Mouse (Mus musculus) urinary bladder, postnatal 25 days (tissue): ENCODE measurements around the gene Sh2d4b.

Experiments
- DNase-seq: peaks from one replicate; pipeline ENCODE4 v3.0.0; 2022; ENCODE audit warnings: low spot score

The Sh2d4b gene

GRCm38 (mm10) chr14:40906770-40907169 is 13.7 kb upstream of the Sh2d4b start:
- no peak for DNase-seq

DNA sequence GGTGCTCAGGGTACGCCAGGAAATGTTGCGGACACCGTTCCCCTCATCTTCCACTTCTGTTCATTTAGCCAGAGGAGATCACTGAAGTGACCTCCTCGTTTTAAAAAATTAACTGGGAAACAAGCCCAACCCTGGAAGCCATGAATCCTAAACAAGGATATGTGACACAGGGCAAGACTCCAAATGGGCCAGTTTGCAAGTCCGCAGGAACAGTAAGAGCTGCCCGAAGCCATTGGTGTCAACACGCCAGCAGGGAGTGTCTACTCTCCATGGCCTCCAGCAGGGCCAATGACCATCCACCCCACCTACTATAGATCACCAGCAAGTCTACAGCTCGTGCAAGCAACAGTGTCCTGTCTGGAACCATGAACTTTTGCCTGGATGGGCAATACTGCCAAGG is 12.7 kb upstream of the Sh2d4b start:
- no peak for DNase-seq

GRCm38 (mm10) chr14:40902307-40903055 is 9.4 kb upstream of the Sh2d4b start:
- no peak for DNase-seq

GRCm38 (mm10) chr14:40900267-40900666 is 7.2 kb upstream of the Sh2d4b start:
- no peak for DNase-seq

DNA sequence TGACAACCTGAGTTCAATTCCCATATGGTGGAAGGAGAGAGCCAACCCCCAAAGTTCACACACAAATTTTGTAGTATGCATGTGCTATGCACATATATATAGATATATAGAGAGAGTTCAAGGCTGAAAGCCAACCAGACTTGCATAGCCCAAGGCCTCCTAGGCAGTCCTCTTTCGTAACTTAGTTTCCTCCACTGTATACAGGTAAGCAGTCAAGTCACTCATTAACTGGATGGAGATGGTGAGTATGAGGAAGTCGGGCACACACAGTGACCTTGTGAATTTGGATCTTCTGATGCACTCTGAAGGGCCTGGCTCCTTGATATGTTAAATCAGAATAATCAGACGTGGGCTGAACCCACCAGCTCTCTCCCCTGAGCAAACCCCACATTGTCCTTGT is 4.8 kb upstream of the Sh2d4b start:
- DNase-seq = no peak

DNA sequence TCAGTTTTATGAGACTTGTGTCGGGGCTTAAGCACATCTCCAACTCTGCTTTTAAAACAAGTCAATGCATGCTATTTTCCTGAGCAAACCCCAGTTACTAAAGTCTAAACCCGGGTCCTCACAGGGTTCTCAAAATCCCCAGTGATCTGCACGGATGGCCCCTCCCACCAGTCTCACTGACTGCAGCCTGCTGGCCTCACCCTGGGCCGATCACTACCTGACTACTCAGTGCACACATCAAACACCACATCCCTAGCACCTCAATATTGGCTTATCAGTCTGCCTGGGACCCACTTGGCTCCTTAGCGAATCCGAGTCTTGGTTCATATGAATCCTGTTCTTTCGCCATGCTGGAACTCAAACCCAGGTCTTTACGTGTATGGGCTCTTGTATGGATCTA is 2.6 kb upstream of the Sh2d4b start:
- no peak for DNase-seq

- DNase-seq = peak; percentile 80
Measured at GRCm38 (mm10) chr14:40894576-40895247, 1.6 kb upstream of the Sh2d4b start.

DNA sequence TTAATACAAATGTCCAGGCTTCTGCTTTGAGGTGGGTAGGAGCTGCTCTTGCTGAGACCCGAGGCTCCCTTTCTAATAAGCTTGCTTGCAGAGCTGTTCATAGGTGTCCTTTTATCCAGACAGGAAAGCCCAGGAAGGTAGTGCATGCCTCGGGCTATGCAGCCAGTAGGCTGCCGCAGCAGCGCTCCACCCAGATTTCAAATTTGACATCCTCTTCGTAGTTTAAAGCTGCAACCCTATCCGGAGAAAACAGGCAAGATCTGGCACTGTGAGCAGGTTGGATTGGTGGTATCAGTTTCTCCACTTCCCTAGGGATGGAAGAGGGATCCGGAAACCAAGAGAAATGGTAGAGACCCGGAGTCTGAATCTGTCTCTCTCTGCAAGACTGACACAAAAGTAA is 818 bp upstream of the Sh2d4b start:
- no peak for DNase-seq

DNA sequence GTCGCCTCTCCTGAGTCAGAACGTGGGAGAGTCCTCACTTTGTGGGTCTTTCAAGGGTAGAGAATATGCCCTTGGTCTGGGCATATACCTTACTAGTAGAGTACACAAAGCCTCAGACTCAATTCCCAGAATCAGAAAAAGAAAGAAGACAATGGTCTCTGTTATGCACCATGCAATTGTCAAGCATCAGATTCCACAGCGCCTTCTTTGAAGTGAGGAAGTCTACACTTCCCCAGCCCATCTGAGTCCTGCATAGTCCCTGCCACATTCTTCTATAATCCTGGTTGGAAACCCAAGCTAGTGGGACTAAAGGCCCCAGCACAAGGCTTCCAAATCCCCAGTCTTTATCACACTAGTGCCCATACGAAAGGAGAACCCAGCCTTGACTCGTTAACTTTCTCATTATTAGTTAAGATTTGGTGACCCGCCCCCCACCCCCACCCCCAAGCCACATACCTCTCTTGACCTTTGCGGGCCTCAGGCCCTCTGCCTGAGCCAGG is 690 bp downstream of the Sh2d4b start:
- DNase-seq = no peak

DNA sequence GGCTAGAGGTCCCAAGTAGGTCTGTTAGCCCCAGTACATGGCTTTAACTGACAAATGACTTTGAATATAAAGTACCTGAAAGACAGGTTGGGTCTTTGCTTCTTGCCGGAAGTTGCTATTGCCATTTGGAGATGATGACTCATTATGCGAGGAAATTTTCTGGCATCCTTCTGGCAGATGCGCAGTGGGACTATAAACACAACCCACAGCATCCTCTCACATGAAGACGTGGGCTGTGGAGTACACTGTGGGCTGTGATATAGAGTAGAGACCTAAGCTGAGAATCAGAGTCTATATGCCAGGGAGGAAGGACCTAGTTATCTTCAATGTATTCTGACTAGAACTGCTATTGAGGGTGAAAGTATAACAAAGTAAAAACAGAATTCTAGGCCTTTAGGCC is 1.6 kb downstream of the Sh2d4b start:
- no peak for DNase-seq

- no peak for DNase-seq
Measured at GRCm38 (mm10) chr14:40889704-40890103, 3.4 kb downstream of the Sh2d4b start.

DNA sequence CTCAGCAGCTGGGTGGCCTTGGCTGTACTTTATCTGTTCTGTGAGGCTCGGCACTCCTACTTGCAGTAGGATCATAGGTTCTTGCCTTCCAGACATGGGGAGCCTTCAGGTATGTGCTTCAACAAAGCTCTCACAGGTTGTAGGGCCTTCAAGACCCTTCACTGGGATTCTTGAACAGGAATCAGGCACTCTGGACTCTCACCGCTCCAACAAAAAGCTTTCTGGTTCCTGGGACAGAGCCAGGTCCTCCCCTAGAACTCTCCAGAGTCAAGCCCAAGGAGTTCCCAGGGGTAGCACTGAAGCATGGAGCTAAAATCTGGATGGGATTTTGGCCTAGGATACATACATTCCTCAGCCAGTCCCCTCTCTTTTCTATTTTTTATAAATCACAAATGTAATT is 3.9 kb downstream of the Sh2d4b start:
- DNase-seq = no peak

DNA sequence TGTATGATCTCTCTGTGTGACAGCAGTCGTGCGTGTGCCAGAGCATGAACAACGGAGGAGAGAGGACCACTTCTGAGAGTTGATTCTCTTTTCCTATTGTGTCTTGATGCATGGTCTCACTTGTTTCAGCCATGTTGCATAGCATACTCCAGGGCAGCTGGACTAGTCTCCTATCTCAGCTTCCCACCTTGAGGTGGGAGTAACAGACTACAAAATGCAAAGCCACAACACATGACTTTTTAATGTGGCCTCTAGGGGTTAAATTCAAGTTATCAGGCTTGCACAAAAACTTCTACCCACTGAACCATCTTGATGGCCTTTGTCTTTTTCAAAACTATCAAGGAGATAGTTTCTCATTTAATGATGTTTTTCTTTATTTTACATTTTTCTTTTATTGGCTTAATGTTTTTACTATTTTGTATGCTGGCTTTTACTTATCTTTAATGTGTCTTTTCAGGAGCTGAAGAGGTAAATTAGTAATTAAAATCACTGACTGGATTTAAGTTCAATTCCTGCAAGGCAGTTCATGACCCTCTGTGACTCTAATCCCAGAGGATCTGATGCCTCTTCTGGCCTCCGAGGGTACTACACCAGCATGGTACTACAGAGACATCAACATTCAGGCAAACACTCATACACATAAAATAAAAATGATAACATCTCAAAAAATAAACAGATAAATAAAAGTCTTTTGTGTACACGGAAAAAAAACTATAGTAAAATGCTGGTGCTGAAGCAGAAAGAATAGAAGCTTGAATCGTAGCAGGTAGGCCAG is 6.5 kb downstream of the Sh2d4b start:
- no peak for DNase-seq

DNA sequence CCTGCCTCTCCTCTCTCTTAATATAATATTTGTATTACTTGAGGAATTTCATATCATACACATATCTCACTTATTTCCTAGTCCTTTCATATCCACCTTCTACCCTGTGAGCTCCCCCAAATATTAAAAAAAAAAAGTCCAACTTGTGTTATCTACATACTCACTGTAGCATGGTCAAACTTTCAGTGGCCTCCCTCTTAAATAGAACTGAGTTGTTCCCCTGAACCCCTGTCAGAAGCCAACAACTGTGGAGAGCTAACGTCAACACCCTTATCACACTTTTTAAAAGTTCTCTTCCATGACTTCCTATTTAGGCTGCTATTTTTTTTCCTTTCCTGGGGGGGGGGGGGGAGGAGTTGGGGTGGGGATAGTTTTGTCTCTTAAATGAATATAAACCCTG is 7.3 kb downstream of the Sh2d4b start:
- DNase-seq = no peak

DNA sequence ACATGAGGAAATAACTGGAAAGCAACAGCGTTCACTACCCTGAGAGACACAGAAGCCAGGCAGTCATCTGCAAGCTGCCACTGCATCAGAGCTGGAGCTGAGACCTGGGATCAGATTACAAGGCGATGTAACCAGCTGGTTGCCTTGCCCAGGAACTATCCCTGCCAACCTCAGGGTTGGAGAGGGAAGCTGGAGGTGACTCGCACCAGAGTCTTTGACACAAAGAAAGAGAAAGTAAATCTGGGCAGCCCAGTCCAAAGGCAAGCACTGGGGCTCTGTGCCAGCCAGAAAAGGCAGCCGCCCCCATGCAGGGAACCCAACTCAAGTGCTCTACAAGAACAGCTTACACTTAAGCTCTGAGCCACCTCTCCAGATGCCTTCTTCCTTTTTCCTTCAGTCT is 7.8 kb downstream of the Sh2d4b start:
- DNase-seq = no peak

- no peak for DNase-seq
Measured at GRCm38 (mm10) chr14:40874565-40874964, 18.5 kb downstream of the Sh2d4b start.

DNA sequence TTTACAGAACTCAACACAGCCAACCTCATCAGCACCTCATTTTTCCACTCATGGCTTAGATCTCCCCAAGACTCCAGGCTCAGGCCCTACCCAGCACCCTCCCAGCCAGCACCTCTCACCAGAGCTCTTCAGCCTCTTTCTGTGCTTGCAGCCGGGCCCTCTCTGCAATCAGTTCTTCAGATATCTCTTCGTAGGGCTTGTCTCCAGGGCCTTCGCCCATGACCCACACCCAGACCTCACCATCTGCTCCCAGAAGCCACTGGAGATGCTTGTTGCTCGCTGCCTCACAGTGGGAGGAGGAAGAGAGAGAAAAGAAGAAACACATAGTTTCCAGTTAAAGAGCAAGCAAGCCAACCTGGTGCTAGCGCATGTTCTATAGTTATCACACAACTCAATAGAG is 19.1 kb downstream of the Sh2d4b start:
- DNase-seq = no peak

GRCm38 (mm10) chr14:40870598-40870997 is 22.5 kb downstream of the Sh2d4b start:
- no peak for DNase-seq

GRCm38 (mm10) chr14:40864811-40865514 is 28.1 kb downstream of the Sh2d4b start:
- DNase-seq = no peak

DNA sequence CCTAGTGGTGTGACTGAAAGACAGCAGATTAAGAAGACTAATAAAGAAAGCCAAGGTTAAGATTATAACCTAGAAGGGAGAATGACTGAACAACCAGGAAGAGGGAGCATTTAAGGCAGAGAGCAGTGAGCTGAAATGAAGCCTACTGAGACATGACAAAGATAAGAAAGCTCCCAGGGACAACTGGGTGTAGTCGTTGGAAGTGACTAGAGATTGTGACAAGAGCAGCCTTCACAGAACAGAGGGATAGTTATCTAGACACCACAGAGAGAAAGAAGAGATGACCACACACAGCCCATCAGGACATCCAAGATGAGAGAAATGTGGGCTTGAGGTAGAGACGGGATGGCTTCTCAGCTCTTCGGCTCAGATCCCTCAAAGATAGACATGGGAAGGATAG is 29.4 kb downstream of the Sh2d4b start:
- DNase-seq = no peak

DNA sequence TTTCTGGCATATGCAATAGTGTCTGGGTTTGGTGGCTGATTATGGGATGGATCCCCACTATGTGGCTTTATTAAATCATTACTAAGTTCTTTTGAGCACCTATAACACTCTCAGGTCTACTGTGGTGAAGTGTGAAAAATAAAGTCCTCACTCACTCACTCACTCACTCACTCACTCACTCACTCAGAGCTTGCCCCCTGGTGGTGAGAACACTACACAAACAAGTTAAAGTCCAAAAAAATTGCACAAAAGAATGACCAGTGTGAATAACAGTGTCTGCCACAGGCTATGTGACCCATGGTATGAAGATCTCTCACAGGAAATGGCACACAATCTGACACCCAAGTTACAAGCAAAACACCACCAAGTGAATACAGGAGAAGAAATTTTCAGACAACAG is 30.0 kb downstream of the Sh2d4b start:
- no peak for DNase-seq

DNA sequence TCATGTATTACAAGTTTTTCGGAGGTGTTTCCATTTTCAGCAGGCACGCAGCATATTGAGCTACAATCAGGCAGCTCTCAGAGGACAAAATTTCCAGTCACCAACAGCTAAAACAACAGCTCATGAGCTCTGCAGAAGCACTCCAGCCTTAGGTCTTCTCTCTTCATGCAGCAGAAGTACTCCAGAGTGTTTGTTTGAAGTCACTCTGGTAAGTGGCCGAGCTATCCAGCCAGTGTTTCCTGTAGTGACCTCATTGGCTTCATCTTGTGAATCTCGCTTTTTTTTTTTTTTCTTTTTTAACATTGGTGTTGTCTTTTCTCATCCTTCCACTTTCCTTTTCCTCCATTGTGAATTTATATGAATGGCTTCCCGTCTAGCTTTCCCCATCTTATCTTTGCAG is 40.1 kb downstream of the Sh2d4b start:
- no peak for DNase-seq
